In genomic region chr8:108370731-108371130, GRCm38 (mm10) we compare ENCODE assay signal across 25 mouse cellular contexts.
"Had no signal": no experiment of that assay in that cellular context is flagged by ENCODE, and none has a peak within 500 bp of the region (broad histone marks: within the 10 kb centered on the region; RNA-seq: fewer than 3 reads in every experiment).

No protein-coding gene starts in this region.

- H3K27ac ChIP-seq: heart, embryonic 10.5 days; hindbrain, embryonic 13.5 days; hindbrain, embryonic 15.5 days; hindbrain, postnatal 0 days; kidney, embryonic 15.5 days; kidney, postnatal 0 days; limb, embryonic 13.5 days; limb, embryonic 15.5 days; liver, embryonic 12.5 days; liver, embryonic 14.5 days had no signal

- H3K4me2 ChIP-seq: heart, embryonic 12.5 days; hindbrain, embryonic 13.5 days; hindbrain, embryonic 15.5 days; kidney, embryonic 15.5 days; limb, embryonic 13.5 days; limb, embryonic 15.5 days; liver, embryonic 12.5 days had no signal

- H3K27me3 ChIP-seq: heart, embryonic 12.5 days; kidney, embryonic 15.5 days; limb, embryonic 13.5 days; limb, embryonic 15.5 days; liver, embryonic 12.5 days had no signal

- DNase-seq: gastrocnemius, postnatal 14 days; gastrocnemius, postnatal 36 days; heart, adult 18-20 months; heart, postnatal 10 days; heart, postnatal 36 days; kidney, adult 11 months; kidney, adult 2 months; kidney, adult 9 months; kidney, postnatal 14 days; kidney, postnatal 36 days; layer of hippocampus, adult 9-11 months; layer of hippocampus, postnatal 36 days; left cerebral cortex, postnatal 4 days had no signal

- H3K4me1 ChIP-seq: heart, embryonic 10.5 days; heart, embryonic 12.5 days; liver, embryonic 12.5 days had no signal

- H3K36me3 ChIP-seq: heart, embryonic 10.5 days; heart, embryonic 12.5 days; hindbrain, embryonic 13.5 days; hindbrain, embryonic 15.5 days; kidney, embryonic 15.5 days; limb, embryonic 13.5 days; limb, embryonic 15.5 days; liver, embryonic 12.5 days had no signal

- H3K9me3 ChIP-seq: heart, embryonic 10.5 days; heart, embryonic 12.5 days; hindbrain, embryonic 13.5 days; hindbrain, embryonic 15.5 days; kidney, embryonic 15.5 days; limb, embryonic 13.5 days; limb, embryonic 15.5 days; liver, embryonic 12.5 days had no signal

- H3K4me3 ChIP-seq: heart, embryonic 10.5 days; heart, embryonic 12.5 days; hindbrain, embryonic 13.5 days; hindbrain, embryonic 15.5 days; kidney, embryonic 15.5 days; limb, embryonic 13.5 days; limb, embryonic 15.5 days; liver, embryonic 12.5 days had no signal

- H3K9ac ChIP-seq: heart, embryonic 12.5 days; hindbrain, embryonic 13.5 days; hindbrain, embryonic 15.5 days; kidney, embryonic 15.5 days; limb, embryonic 13.5 days; limb, embryonic 15.5 days; liver, embryonic 12.5 days; liver, embryonic 14.5 days had no signal

- ATAC-seq: hindbrain, postnatal 0 days; intestine, embryonic 16.5 days; liver, embryonic 12.5 days had no signal
